Mouse (Mus musculus) central nervous system, embryonic 18 days (tissue): ENCODE results near the gene Ocm. TPM values are rescaled to one million over a fixed set of nuclear protein-coding genes. Genes with fewer than 3 reads are reported as not detected.

Source experiments
- polyA plus RNA-seq: library from polyadenylated mRNA; depleted of rRNA; stranded (reverse); fragments of >200 nt; gene quantifications from 2 replicates; pipeline ENCODE4 v1.2.3, GENCODE M21; 2012; rRNA removed

Gene Ocm
- polyA plus RNA-seq = 0.32 and 0.68 TPM in 2 replicates

DNA sequence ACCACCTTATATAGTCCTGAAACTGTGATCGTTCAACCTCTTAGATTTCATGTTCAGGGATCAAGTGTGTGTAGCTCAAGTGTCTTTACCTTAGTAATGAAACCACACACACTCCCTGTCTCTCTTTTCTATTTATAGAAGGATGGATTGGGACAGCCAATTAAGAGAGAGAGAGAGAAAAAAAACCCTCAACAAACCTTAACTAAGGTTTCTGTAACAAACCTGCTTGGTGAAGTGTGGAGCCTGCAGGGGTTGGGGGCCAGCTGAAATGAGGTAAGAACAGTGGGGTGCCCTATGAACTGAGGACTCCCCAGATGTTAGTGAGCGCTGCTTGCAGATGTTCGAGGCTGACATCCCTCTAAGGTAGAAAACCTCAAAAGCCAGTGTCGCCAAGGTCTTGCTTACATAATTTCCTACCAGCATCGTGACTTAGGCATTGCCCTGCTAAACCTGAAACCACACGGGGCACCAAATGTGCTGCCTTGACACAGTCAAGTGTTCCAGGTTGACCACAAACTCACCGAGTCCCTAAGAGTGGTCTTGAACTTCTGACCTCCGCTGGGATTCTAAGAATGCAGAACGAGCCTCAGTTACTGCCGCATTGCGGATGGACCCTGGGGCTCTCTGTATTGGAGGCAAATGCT lies at the start of gene Ocm:
Gene Ocm (minus strand): TSS at position 51 of the 644 bp plus-strand sequence.

DNA sequence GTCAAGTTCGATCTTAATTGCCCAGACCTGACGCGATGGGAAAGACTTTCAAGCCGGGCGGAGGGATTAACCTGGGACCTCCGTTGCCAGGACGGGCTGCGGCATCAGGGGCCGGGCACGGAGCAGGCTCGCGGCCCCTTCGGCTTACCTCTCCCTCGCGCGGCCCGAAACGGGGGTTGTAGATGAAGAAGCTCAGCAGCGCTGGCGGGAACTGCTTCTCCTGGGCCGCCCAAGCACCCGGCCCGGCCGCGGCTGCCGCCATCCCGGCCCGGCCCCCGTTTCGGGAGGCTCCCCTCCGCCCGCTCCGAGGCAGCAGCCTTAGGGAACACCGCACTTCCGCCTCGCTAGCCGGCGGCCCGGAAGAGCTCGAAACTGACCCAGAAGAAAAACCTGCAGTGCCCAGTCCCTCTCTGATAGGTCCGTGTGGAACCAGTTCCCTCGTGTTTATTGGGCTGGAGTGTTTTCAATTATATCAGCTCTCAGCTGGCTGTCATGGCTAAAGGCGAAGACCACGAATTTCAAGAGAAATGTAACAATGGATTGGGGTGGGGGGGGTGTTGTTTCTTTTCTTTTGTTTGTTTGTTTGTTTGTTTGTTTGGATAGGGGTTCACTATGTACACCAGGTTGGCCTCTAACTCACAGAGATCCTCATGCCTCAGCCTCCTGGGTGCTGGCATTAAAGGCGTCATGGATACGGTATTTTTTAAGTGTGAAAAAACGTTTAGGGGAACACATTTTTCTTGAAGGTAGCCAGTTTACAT lies 11.7 kb downstream of the Ocm start, which contains the start of gene Ccz1:
Gene Ccz1 (minus strand): TSS at position 327 of the 761 bp plus-strand sequence.

Other genes starting within 250 kb of the Ocm start
- gene Eif2ak1, start 208.9 kb downstream of the Ocm start, polyA plus RNA-seq = 26.4 and 27.4 TPM in 2 replicates
- 0.33 and 0.67 TPM in 2 replicates for gene Ankrd61, start 129.0 kb downstream of the Ocm start, polyA plus RNA-seq
- gene Aimp2, start 116.8 kb downstream of the Ocm start, polyA plus RNA-seq = 81.8 and 88.1 TPM in 2 replicates
- 16.8 and 17.0 TPM in 2 replicates for gene Pms2, start 116.7 kb downstream of the Ocm start, polyA plus RNA-seq
- gene Gm42421, start 98.5 kb downstream of the Ocm start, polyA plus RNA-seq = 2.7 and 2.8 TPM in 2 replicates
- 10.6 and 10.8 TPM in 2 replicates for gene Rsph10b, start 93.6 kb downstream of the Ocm start, polyA plus RNA-seq
- gene Ccz1, start 11.8 kb downstream of the Ocm start, polyA plus RNA-seq = 53.2 and 54.8 TPM in 2 replicates
- 18.7 and 23.6 TPM in 2 replicates for gene Lmtk2, start 73.8 kb upstream of the Ocm start, polyA plus RNA-seq
- 0.09 and 0.13 TPM in 2 replicates for gene Bhlha15, start 163.6 kb upstream of the Ocm start, polyA plus RNA-seq
- gene Tecpr1, start 196.9 kb upstream of the Ocm start, polyA plus RNA-seq = 50.9 and 53.3 TPM in 2 replicates
- 80.5 and 84.0 TPM in 2 replicates for gene Bri3, start 217.8 kb upstream of the Ocm start, polyA plus RNA-seq